15 mouse cellular contexts compared by ENCODE assay signal in genomic region chrX:36819575-36819974, GRCm38 (mm10). TPM values are rescaled to one million over a fixed set of nuclear protein-coding genes. Genes with fewer than 3 reads are reported as not detected.
DNase-seq lines count a peak whose midpoint lies in the region; ATAC-seq and TF ChIP-seq lines count a peak whose summit lies in the region.
"Had no signal": no experiment of that assay in that cellular context is flagged by ENCODE, and none has a peak within 500 bp of the region (broad histone marks: within the 10 kb centered on the region; RNA-seq: fewer than 3 reads in every experiment).

No protein-coding gene starts in this region.

- H3K27me3 ChIP-seq in midbrain, embryonic 10.5 days (ENCODE audit: low read depth, poor library complexity, severe bottlenecking), result no peaks in the 10 kb centered on the region
- H3K27me3 ChIP-seq in midbrain, postnatal 0 days (ENCODE audit: insufficient read depth, low read length), result no peaks in the 10 kb centered on the region
- H3K27me3 ChIP-seq in intestine, postnatal 0 days (replicated peaks; ENCODE audit: control insufficient read depth, insufficient read depth, low read length), result no peaks in the 10 kb centered on the region
- H3K27me3 ChIP-seq: embryonic facial prominence, embryonic 12.5 days; embryonic facial prominence, embryonic 15.5 days; hindbrain, embryonic 13.5 days had no signal

- 84% methylated on average over 2 of the region's 4 CpGs for WGBS in midbrain, embryonic 10.5 days
- 75% methylated on average over 4 of the region's 4 CpGs for WGBS in midbrain, postnatal 0 days
- 42% methylated on average over 4 of the region's 4 CpGs for WGBS in intestine, postnatal 0 days

- TF ChIP-seq CTCF in midbrain, postnatal 0 days (IDR thresholded peaks at IDR 0.05), result no peak
- no peak for TF ChIP-seq CTCF in intestine, postnatal 0 days (IDR thresholded peaks at IDR 0.05; ENCODE audit: low read depth)

- peak; percentile 58 for DNase-seq in kidney, adult 9 months
- DNase-seq in kidney, adult 11 months, result no peak
- DNase-seq in midbrain, embryonic 10.5 days (ENCODE audit: low spot score), result no peak
- no peak for DNase-seq in midbrain, postnatal 0 days (ENCODE audit: low spot score)
- no peak for DNase-seq in testis, postnatal 14 days (ENCODE audit: low spot score)
- DNase-seq: cerebellum, adult 11 months; cerebellum, adult 9-11 months; heart, adult 11 months had no signal

- H3K4me1 ChIP-seq in midbrain, embryonic 10.5 days, result peaks cover 14% of the 10 kb centered on the region
- H3K4me1 ChIP-seq in midbrain, postnatal 0 days (ENCODE audit: insufficient read depth, low read length), result no peaks in the 10 kb centered on the region
- H3K4me1 ChIP-seq in intestine, postnatal 0 days (replicated peaks; ENCODE audit: control insufficient read depth, insufficient read depth, low read length), result no peaks in the 10 kb centered on the region
- H3K4me1 ChIP-seq: embryonic facial prominence, embryonic 12.5 days; embryonic facial prominence, embryonic 15.5 days had no signal

- no peak overlapping the region for H3K9ac ChIP-seq in midbrain, postnatal 0 days (replicated peaks; ENCODE audit: low read length, poor library complexity, severe bottlenecking)
- H3K9ac ChIP-seq in intestine, postnatal 0 days (ENCODE audit: low read depth, low read length), result no peak overlapping the region
- H3K9ac ChIP-seq: embryonic facial prominence, embryonic 12.5 days; embryonic facial prominence, embryonic 15.5 days; forebrain, postnatal 0 days; hindbrain, embryonic 13.5 days had no signal

- ATAC-seq in midbrain, postnatal 0 days (ENCODE audit: low FRiP score), result no peak
- ATAC-seq in intestine, postnatal 0 days, result peak; percentile 57

- no peaks in the 10 kb centered on the region for H3K36me3 ChIP-seq in midbrain, embryonic 10.5 days
- no peaks in the 10 kb centered on the region for H3K36me3 ChIP-seq in midbrain, postnatal 0 days (ENCODE audit: insufficient read depth, low read length)
- no peaks in the 10 kb centered on the region for H3K36me3 ChIP-seq in intestine, postnatal 0 days (ENCODE audit: control insufficient read depth, insufficient read depth)
- H3K36me3 ChIP-seq: embryonic facial prominence, embryonic 12.5 days; embryonic facial prominence, embryonic 15.5 days; hindbrain, embryonic 13.5 days had no signal

- no peaks in the 10 kb centered on the region for H3K9me3 ChIP-seq in midbrain, embryonic 10.5 days (replicated peaks)
- no peaks in the 10 kb centered on the region for H3K9me3 ChIP-seq in midbrain, postnatal 0 days (ENCODE audit: low read length)
- H3K9me3 ChIP-seq in intestine, postnatal 0 days (ENCODE audit: control insufficient read depth), result no peaks in the 10 kb centered on the region
- H3K9me3 ChIP-seq: embryonic facial prominence, embryonic 12.5 days; embryonic facial prominence, embryonic 15.5 days; hindbrain, embryonic 13.5 days had no signal

- peak overlapping the region; percentile 52 for H3K27ac ChIP-seq in midbrain, embryonic 10.5 days (replicated peaks)
- no peak overlapping the region for H3K27ac ChIP-seq in midbrain, postnatal 0 days (ENCODE audit: low read depth, low read length)
- H3K27ac ChIP-seq in intestine, postnatal 0 days (ENCODE audit: low read depth, low read length), result peak overlapping the region; percentile 73; the same call in 1 of the 2 replicates
- H3K27ac ChIP-seq: embryonic facial prominence, embryonic 12.5 days; embryonic facial prominence, embryonic 15.5 days; gastrocnemius, adult 2 months; hindbrain, embryonic 13.5 days had no signal

- no peak overlapping the region for H3K4me3 ChIP-seq in midbrain, embryonic 10.5 days
- no peak overlapping the region for H3K4me3 ChIP-seq in midbrain, postnatal 0 days (ENCODE audit: low read depth, low read length)
- H3K4me3 ChIP-seq in intestine, postnatal 0 days (ENCODE audit: low read depth, low read length), result no peak overlapping the region
- H3K4me3 ChIP-seq: embryonic facial prominence, embryonic 12.5 days; embryonic facial prominence, embryonic 15.5 days; gastrocnemius, adult 2 months; hindbrain, embryonic 13.5 days had no signal

- H3K4me2 ChIP-seq in midbrain, postnatal 0 days (ENCODE audit: low read depth, low read length, poor library complexity, severe bottlenecking), result no peak overlapping the region
- no peak overlapping the region for H3K4me2 ChIP-seq in intestine, postnatal 0 days (replicated peaks; ENCODE audit: low read depth)
- H3K4me2 ChIP-seq: embryonic facial prominence, embryonic 12.5 days; embryonic facial prominence, embryonic 15.5 days; heart, embryonic 11.5 days; hindbrain, embryonic 13.5 days had no signal

RNA-seq across cellular contexts. Expression of gene Slc25a5, which starts 24.1 kb away (rescaled TPM):
- polyA plus RNA-seq in midbrain, embryonic 10.5 days (2016; fragmentation: Nextera tagmentation; extraction: Ambion mirVana), result 854 and 880 TPM in 2 replicates
- 346 and 392 TPM in 2 replicates for total RNA-seq in midbrain, postnatal 0 days (2014; rRNA removed)
- polyA plus RNA-seq in midbrain, postnatal 0 days (2015; fragmentation: Nextera tagmentation; extraction: Ambion mirVana), result 483 and 520 TPM in 2 replicates
- 1,696 and 1,837 TPM in 2 replicates for polyA plus RNA-seq in intestine, postnatal 0 days (2015; fragmentation: Nextera tagmentation; extraction: Ambion mirVana)

RNA-seq across cellular contexts. Expression of gene Ube2a, which starts 54.1 kb away (rescaled TPM):
- 131 TPM in 2 replicates for polyA plus RNA-seq in midbrain, embryonic 10.5 days (2016; fragmentation: Nextera tagmentation; extraction: Ambion mirVana)
- total RNA-seq in midbrain, postnatal 0 days (2014; rRNA removed), result 39.4 and 40.4 TPM in 2 replicates
- 110 and 123 TPM in 2 replicates for polyA plus RNA-seq in midbrain, postnatal 0 days (2015; fragmentation: Nextera tagmentation; extraction: Ambion mirVana)
- polyA plus RNA-seq in intestine, postnatal 0 days (2015; fragmentation: Nextera tagmentation; extraction: Ambion mirVana), result 153 and 168 TPM in 2 replicates

RNA-seq across cellular contexts. Expression of gene C330007P06Rik, which starts 54.3 kb away (rescaled TPM):
- 30.9 and 32.1 TPM in 2 replicates for polyA plus RNA-seq in midbrain, embryonic 10.5 days (2016; fragmentation: Nextera tagmentation; extraction: Ambion mirVana)
- total RNA-seq in midbrain, postnatal 0 days (2014; rRNA removed), result 22.0 and 28.6 TPM in 2 replicates
- polyA plus RNA-seq in midbrain, postnatal 0 days (2015; fragmentation: Nextera tagmentation; extraction: Ambion mirVana), result 16.9 and 18.8 TPM in 2 replicates
- polyA plus RNA-seq in intestine, postnatal 0 days (2015; fragmentation: Nextera tagmentation; extraction: Ambion mirVana), result 17.8 and 18.1 TPM in 2 replicates
